ENCODE assay signal across 9 mouse cellular contexts in genomic region chr16:34689879-34690278, GRCm38 (mm10). TPM values are rescaled to one million over a fixed set of nuclear protein-coding genes. Genes with fewer than 3 reads are reported as not detected.
DNase-seq lines count a peak whose midpoint lies in the region; ATAC-seq and TF ChIP-seq lines count a peak whose summit lies in the region.
"Had no signal": no experiment of that assay in that cellular context is flagged by ENCODE, and none has a peak within 500 bp of the region (broad histone marks: within the 10 kb centered on the region; RNA-seq: fewer than 3 reads in every experiment).

No protein-coding gene starts in this region.

- peak overlapping the region; percentile 75; the same call in 1 of the 2 replicates for H3K27ac ChIP-seq in heart, embryonic 13.5 days (replicated peaks)
- no peak overlapping the region for H3K27ac ChIP-seq in cortical plate, adult 2 months (ENCODE audit: insufficient read depth, low read length)
- H3K27ac ChIP-seq in hindbrain, embryonic 12.5 days: no peak overlapping the region
- H3K27ac ChIP-seq in midbrain, embryonic 12.5 days (replicated peaks): peak overlapping the region; percentile 69; the same call in 1 of the 2 replicates

- no peak for TF ChIP-seq CTCF in cortical plate, adult 2 months (IDR thresholded peaks at IDR 0.05; ENCODE audit: extremely low read depth, insufficient read depth, low read length)

- no peak for DNase-seq in heart, adult 11 months
- no peak for DNase-seq in frontal cortex, postnatal 25 days (ENCODE audit: low spot score in 2 of 2)
- no peak for DNase-seq in urinary bladder, adult 18-20 months (ENCODE audit: low spot score in 2 of 2)
- no peak for DNase-seq in gastrocnemius, postnatal 36 days

- intact Hi-C loops in gastrocnemius, postnatal 36 days (cut with DNase I): loop anchor here (10.0 kb wide), 1 partner anchor 385 kb away; no protein-coding TSS in a partner anchor

- TF ChIP-seq POLR2A in cortical plate, adult 2 months (IDR thresholded peaks at IDR 0.05; ENCODE audit: extremely low read depth, insufficient read depth, low read length): no peak

- WGBS in heart, embryonic 13.5 days: 64% methylated on average over 3 of the region's 3 CpGs
- WGBS in hindbrain, embryonic 12.5 days: 80% methylated on average over 3 of the region's 3 CpGs
- 77% methylated on average over 3 of the region's 3 CpGs for WGBS in midbrain, embryonic 12.5 days

- ATAC-seq in heart, embryonic 13.5 days (ENCODE audit: extremely low read depth, insufficient number of reproducible peaks, low FRiP score, low TSS enrichment): no peak
- ATAC-seq in hindbrain, embryonic 12.5 days (ENCODE audit: low FRiP score): no peak; the same call in 1 of the 2 replicates
- peak; percentile 50; the same call in 1 of the 2 replicates for ATAC-seq in midbrain, embryonic 12.5 days (ENCODE audit: low FRiP score, low read depth)

- H3K4me1 ChIP-seq in heart, embryonic 13.5 days: peaks cover 14% of the 10 kb centered on the region
- H3K4me1 ChIP-seq in cortical plate, adult 2 months (ENCODE audit: control insufficient read depth, insufficient read depth, low read length): no peaks in the 10 kb centered on the region
- peaks cover 8% of the 10 kb centered on the region for H3K4me1 ChIP-seq in hindbrain, embryonic 12.5 days
- H3K4me1 ChIP-seq in midbrain, embryonic 12.5 days: peaks cover 13% of the 10 kb centered on the region

- no peaks in the 10 kb centered on the region for H3K9me3 ChIP-seq in heart, embryonic 13.5 days
- H3K9me3 ChIP-seq in hindbrain, embryonic 12.5 days (replicated peaks): no peaks in the 10 kb centered on the region
- no peaks in the 10 kb centered on the region for H3K9me3 ChIP-seq in midbrain, embryonic 12.5 days

- peak overlapping the region; percentile 71 for H3K4me3 ChIP-seq in heart, embryonic 13.5 days
- H3K4me3 ChIP-seq in cortical plate, adult 2 months (ENCODE audit: insufficient read depth, low read length): peak overlapping the region; percentile 66; the same call in 1 of the 2 replicates
- peak overlapping the region; percentile 52; the same call in 1 of the 2 replicates for H3K4me3 ChIP-seq in hindbrain, embryonic 12.5 days
- H3K4me3 ChIP-seq in midbrain, embryonic 12.5 days: peak overlapping the region; percentile 67

- no peak overlapping the region for H3K9ac ChIP-seq in heart, embryonic 13.5 days
- no peak overlapping the region for H3K9ac ChIP-seq in hindbrain, embryonic 12.5 days
- H3K9ac ChIP-seq in midbrain, embryonic 12.5 days (replicated peaks): no peak overlapping the region

- H3K27me3 ChIP-seq in heart, embryonic 13.5 days (replicated peaks): no peaks in the 10 kb centered on the region
- no peaks in the 10 kb centered on the region for H3K27me3 ChIP-seq in hindbrain, embryonic 12.5 days
- H3K27me3 ChIP-seq in midbrain, embryonic 12.5 days: no peaks in the 10 kb centered on the region

- peak overlapping the region; percentile 93; the same call in 1 of the 2 replicates for H3K4me2 ChIP-seq in heart, embryonic 13.5 days
- peak overlapping the region; percentile 82; the same call in 1 of the 2 replicates for H3K4me2 ChIP-seq in hindbrain, embryonic 12.5 days (replicated peaks)
- H3K4me2 ChIP-seq in midbrain, embryonic 12.5 days (replicated peaks): 0 out of 2 replicates have a peak overlapping the region, but pooled peaks have one; percentile 86

- no peaks in the 10 kb centered on the region for H3K36me3 ChIP-seq in heart, embryonic 13.5 days
- H3K36me3 ChIP-seq in hindbrain, embryonic 12.5 days: no peaks in the 10 kb centered on the region
- no peaks in the 10 kb centered on the region for H3K36me3 ChIP-seq in midbrain, embryonic 12.5 days

RNA-seq across cellular contexts. Expression of gene Ccdc14, which starts 0.5 kb away (rescaled TPM):
- 4.9 and 5.5 TPM in 2 replicates for polyA plus RNA-seq in heart, embryonic 13.5 days (2015; fragmentation: Nextera tagmentation; extraction: Ambion mirVana)
- 2.4 TPM in 2 replicates for polyA plus RNA-seq in cortical plate, adult 2 months (2012; rRNA removed)
- polyA plus RNA-seq in hindbrain, embryonic 12.5 days (2016; fragmentation: Nextera tagmentation; extraction: Ambion mirVana): 8.4 and 8.7 TPM in 2 replicates
- 8.9 and 10.1 TPM in 2 replicates for polyA plus RNA-seq in midbrain, embryonic 12.5 days (2016; fragmentation: Nextera tagmentation; extraction: Ambion mirVana)
- 1 to 10 TPM; 1.7 to 2.3 TPM for total RNA-seq in gastrocnemius, postnatal 36 days (2021)

RNA-seq across cellular contexts. Expression of gene Ropn1, which starts 40.2 kb away (rescaled TPM):
- 0.45 and 1.0 TPM in 2 replicates for polyA plus RNA-seq in heart, embryonic 13.5 days (2015; fragmentation: Nextera tagmentation; extraction: Ambion mirVana)
- polyA plus RNA-seq in cortical plate, adult 2 months (2012; rRNA removed): 0.11 and 0.21 TPM in 2 replicates
- not detected in 2 replicates for polyA plus RNA-seq in hindbrain, embryonic 12.5 days (2016; fragmentation: Nextera tagmentation; extraction: Ambion mirVana)
- polyA plus RNA-seq in midbrain, embryonic 12.5 days (2016; fragmentation: Nextera tagmentation; extraction: Ambion mirVana): not detected in 2 replicates
- total RNA-seq in gastrocnemius, postnatal 36 days (2021): not detected
- total RNA-seq: adrenal gland, postnatal 36 days had no signal

RNA-seq across cellular contexts. Expression of gene Mylk, which starts 55.1 kb away (rescaled TPM):
- polyA plus RNA-seq in heart, embryonic 13.5 days (2015; fragmentation: Nextera tagmentation; extraction: Ambion mirVana): 8.9 and 9.1 TPM in 2 replicates
- polyA plus RNA-seq in cortical plate, adult 2 months (2012; rRNA removed): 8.3 and 8.9 TPM in 2 replicates
- polyA plus RNA-seq in hindbrain, embryonic 12.5 days (2016; fragmentation: Nextera tagmentation; extraction: Ambion mirVana): 5.5 and 7.3 TPM in 2 replicates
- polyA plus RNA-seq in midbrain, embryonic 12.5 days (2016; fragmentation: Nextera tagmentation; extraction: Ambion mirVana): 7.9 and 8.1 TPM in 2 replicates
- total RNA-seq in gastrocnemius, postnatal 36 days (2021): 10 to 100 TPM; 18.6 to 24.2 TPM

Comparison
In these comparisons a context has a peak if more than half of its experiments do, and no peak if none do; other contexts are left out.
1. H3K27ac ChIP-seq: peak in heart, embryonic 13.5 days (single experiment) and midbrain, embryonic 12.5 days (single experiment); none in cortical plate, adult 2 months (single experiment) and hindbrain, embryonic 12.5 days (single experiment).
2. Peak in every context shown above with its lines, with median percentiles within 50 percentile points of each other: H3K4me2 ChIP-seq and H3K4me3 ChIP-seq.